Mouse (Mus musculus) liver, embryonic 14.5 days (tissue): ENCODE measurements at regions not wholly inside any gene's neighbourhood (a gene's known extent, or its start where the extent isn't known, plus 50 kb on each side); places are given as distances from the start of the nearest gene placed in this dataset.

Experiments used
- ATAC-seq: fragments of 200-750 bp; cut with Nextera tagmentation; 2 replicates; pipeline ENCODE4 v1.8.0; 2017; ENCODE audit warnings: moderate number of reproducible peaks, mild to moderate bottlenecking, moderate library complexity; ENCODE audit not compliant: insufficient read depth
- DNase-seq, 3 experiments: peaks; one replicate each; pipeline ENCODE4 v3.0.0-alpha.2; 2012 to 2013; ENCODE audit warnings: low read depth in 3 of 3, low spot score in 3 of 3
- H3K27ac ChIP-seq: fragments of 300-500 bp; sonication (generic); 2 replicates; pipeline ENCODE4 v1.5.1; 2014; ENCODE audit warnings: moderate library complexity, mild to moderate bottlenecking, control low read depth, inconsistent platforms
- H3K27me3 ChIP-seq: fragments of 300-500 bp; sonication (generic); 2 replicates; pipeline ENCODE4 v1.6.1; 2014; ENCODE audit warnings: mild to moderate bottlenecking, low read length, moderate library complexity; ENCODE audit not compliant: control insufficient read depth, insufficient read depth
- H3K36me3 ChIP-seq: fragments of 300-500 bp; sonication (generic); replicated peaks from 2 replicates; pipeline ENCODE4 v1.6.1; 2014; ENCODE audit warnings: low read depth; ENCODE audit not compliant: control insufficient read depth, insufficient read depth
- H3K4me1 ChIP-seq, 2 experiments: fragments of 200-500 bp in 1 of 2; fragments of 300-500 bp in 1 of 2; sonication (generic) in 1 of 2; replicated peaks; 2 replicates each; pipeline ENCODE4 v1.6.1; 2012 to 2014; ENCODE audit warnings: antibody characterized with exemption in 1 of 2, inconsistent platforms in 1 of 2, low read length in 1 of 2; ENCODE audit not compliant: control insufficient read depth in 2 of 2, insufficient read depth in 2 of 2
- H3K4me2 ChIP-seq: fragments of 300-500 bp; sonication (generic); 2 replicates; pipeline ENCODE4 v1.6.1; 2014; ENCODE audit warnings: low read depth, mild to moderate bottlenecking, control low read depth, moderate library complexity
- H3K4me3 ChIP-seq, 2 experiments: fragments of 200-500 bp in 1 of 2; fragments of 300-500 bp in 1 of 2; sonication (generic) in 1 of 2; 2 replicates each; pipeline ENCODE4 v1.5.1; 2012 to 2014; ENCODE audit warnings: low read depth in 2 of 2, low read length in 2 of 2, mild to moderate bottlenecking in 2 of 2, control low read depth in 1 of 2, inconsistent platforms in 1 of 2, moderate library complexity in 1 of 2; ENCODE audit not compliant: insufficient read depth in 1 of 2
- H3K9ac ChIP-seq: fragments of 300-500 bp; sonication (generic); replicated peaks from 2 replicates; pipeline ENCODE4 v1.6.1; 2014; ENCODE audit warnings: mild to moderate bottlenecking, control low read depth, moderate library complexity
- H3K9me3 ChIP-seq: fragments of 300-500 bp; sonication (generic); 2 replicates; pipeline ENCODE4 v1.6.1; 2016; ENCODE audit warnings: low read length, mixed read lengths; ENCODE audit not compliant: control insufficient read depth
- CTCF ChIP-seq: IDR thresholded peaks from 2 replicates; pipeline ENCODE4 v1.5.1; 2016; ENCODE audit warnings: antibody characterized with exemption, low read depth, control low read depth
- EP300 ChIP-seq: IDR thresholded peaks from 2 replicates; pipeline ENCODE4 v1.6.1; 2016; ENCODE audit warnings: antibody characterized with exemption, low read depth
- WGBS: fragments of 180-500 bp; shearing (Covaris S2); extraction: QIAGEN DNeasy Blood & Tissue Kit; methylation state at CpG from one replicate; pipeline ENCODE4 v1.1.7; 2014; ENCODE audit not compliant: insufficient replicate concordance; 5-methylcytosine and 5-hydroxymethylcytosine counted together

GRCm38 (mm10) chr16:50705921-50706320, 115.0 kb upstream of the Ccdc54 start:
- no peaks in the 10 kb centered on the region for H3K36me3 ChIP-seq
- no peak for TF ChIP-seq CTCF
- no peak for TF ChIP-seq EP300
- no peaks in the 10 kb centered on the region for H3K9me3 ChIP-seq
- no peak overlapping the region for H3K4me3 ChIP-seq
- H3K9ac ChIP-seq: no peak overlapping the region
- 47% methylated on average over 4 of the region's 4 CpGs for WGBS
- no peaks in the 10 kb centered on the region for H3K27me3 ChIP-seq
- no peak overlapping the region for H3K4me2 ChIP-seq
- DNase-seq (no peak), ATAC-seq (no peak)
- no peaks in the 10 kb centered on the region; a peak in 1 of 4 replicates for H3K4me1 ChIP-seq
- H3K27ac ChIP-seq: no peak overlapping the region

- no peaks in the 10 kb centered on the region for H3K9me3 ChIP-seq
- 55% methylated on average over 8 of the region's 8 CpGs for WGBS
- ATAC-seq (no peak), DNase-seq (no peak)
- no peak overlapping the region for H3K27ac ChIP-seq
- H3K27me3 ChIP-seq: no peaks in the 10 kb centered on the region
- H3K4me1 ChIP-seq: no peaks in the 10 kb centered on the region; a peak in 1 of 4 replicates
- no peak overlapping the region for H3K4me3 ChIP-seq
- no peak overlapping the region for H3K9ac ChIP-seq
- no peaks in the 10 kb centered on the region for H3K36me3 ChIP-seq
- no peak for TF ChIP-seq EP300
- no peak for TF ChIP-seq CTCF
- H3K4me2 ChIP-seq: no peak overlapping the region
Observed at GRCm38 (mm10) chr16:50700811-50701517, 110.0 kb upstream of the Ccdc54 start.

- no peak overlapping the region for H3K9ac ChIP-seq
- H3K9me3 ChIP-seq: no peaks in the 10 kb centered on the region
- ATAC-seq: no peak
- H3K4me3 ChIP-seq: no peak overlapping the region
- DNase-seq: no peak
- WGBS: 12% methylated on average over 2 of the region's 2 CpGs
- no peaks in the 10 kb centered on the region for H3K36me3 ChIP-seq
- TF ChIP-seq EP300 (no peak), CTCF (no peak)
- H3K27me3 ChIP-seq: no peaks in the 10 kb centered on the region
- no peak overlapping the region for H3K27ac ChIP-seq
- H3K4me2 ChIP-seq: no peak overlapping the region
- H3K4me1 ChIP-seq: no peaks in the 10 kb centered on the region; a peak in 1 of 4 replicates
Observed at GRCm38 (mm10) chr16:50700123-50700522, 109.2 kb upstream of the Ccdc54 start.

GRCm38 (mm10) chr16:50697722-50698121, 106.8 kb upstream of the Ccdc54 start:
- no peaks in the 10 kb centered on the region for H3K36me3 ChIP-seq
- DNase-seq (no peak), ATAC-seq (no peak)
- H3K9ac ChIP-seq: no peak overlapping the region
- H3K4me1 ChIP-seq: no peaks in the 10 kb centered on the region; a peak in 1 of 4 replicates
- no peak overlapping the region for H3K27ac ChIP-seq
- 63% methylated on average over 2 of the region's 2 CpGs for WGBS
- no peak overlapping the region for H3K4me3 ChIP-seq
- H3K9me3 ChIP-seq: no peaks in the 10 kb centered on the region
- no peak for TF ChIP-seq EP300
- no peak for TF ChIP-seq CTCF
- H3K4me2 ChIP-seq: no peak overlapping the region
- no peaks in the 10 kb centered on the region for H3K27me3 ChIP-seq

GRCm38 (mm10) chr16:50696052-50696451, 105.1 kb upstream of the Ccdc54 start:
- DNase-seq (no peak), ATAC-seq (no peak)
- Histone ChIP-seq H3K9me3 (no peaks in the 10 kb centered on the region), H3K36me3 (no peaks in the 10 kb centered on the region), H3K4me2 (no peak overlapping the region), H3K4me1 (no peaks in the 10 kb centered on the region; a peak in 1 of 4 replicates), H3K27ac (no peak overlapping the region), H3K4me3 (no peak overlapping the region), H3K9ac (no peak overlapping the region), H3K27me3 (no peaks in the 10 kb centered on the region)
- 37% methylated on average over 4 of the region's 4 CpGs for WGBS
- TF ChIP-seq CTCF (no peak), EP300 (no peak)
